Mouse (Mus musculus): ENCODE results near the gene Mcts1. TPM values are rescaled to one million over a fixed set of nuclear protein-coding genes. Genes with fewer than 3 reads are reported as not detected.

The Mcts1 gene
- total RNA-seq, 2 experiments from 2014 or later = 82.8 to 86.1 TPM

DNA sequence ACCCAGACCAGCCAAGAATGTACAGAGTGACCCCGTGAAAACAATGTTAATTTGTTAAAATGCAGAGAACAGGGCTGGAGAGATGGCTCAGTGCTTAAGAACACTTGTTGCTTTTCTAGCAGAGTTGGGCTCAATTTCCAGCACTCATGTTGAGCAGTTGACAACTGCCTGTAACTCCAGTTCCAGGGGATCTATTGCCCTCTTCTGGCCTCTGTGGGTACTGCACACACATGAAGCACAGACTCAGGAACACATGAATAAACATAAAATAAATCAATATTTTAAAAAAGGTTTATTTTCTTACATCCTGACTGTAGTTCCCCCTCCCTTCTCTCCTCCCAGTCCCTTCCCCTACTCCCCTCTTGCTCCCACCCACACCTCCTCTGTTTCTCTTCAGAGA, 52.8 kb downstream of the Mcts1 start:
- DNase-seq (ENCODE audit: low spot score in 2 of 2) = no peak

- DNase-seq (ENCODE audit: low spot score in 2 of 2) = no peak
Measured at GRCm38 (mm10) chrX:38654681-38655080, 54.3 kb downstream of the Mcts1 start.

DNA sequence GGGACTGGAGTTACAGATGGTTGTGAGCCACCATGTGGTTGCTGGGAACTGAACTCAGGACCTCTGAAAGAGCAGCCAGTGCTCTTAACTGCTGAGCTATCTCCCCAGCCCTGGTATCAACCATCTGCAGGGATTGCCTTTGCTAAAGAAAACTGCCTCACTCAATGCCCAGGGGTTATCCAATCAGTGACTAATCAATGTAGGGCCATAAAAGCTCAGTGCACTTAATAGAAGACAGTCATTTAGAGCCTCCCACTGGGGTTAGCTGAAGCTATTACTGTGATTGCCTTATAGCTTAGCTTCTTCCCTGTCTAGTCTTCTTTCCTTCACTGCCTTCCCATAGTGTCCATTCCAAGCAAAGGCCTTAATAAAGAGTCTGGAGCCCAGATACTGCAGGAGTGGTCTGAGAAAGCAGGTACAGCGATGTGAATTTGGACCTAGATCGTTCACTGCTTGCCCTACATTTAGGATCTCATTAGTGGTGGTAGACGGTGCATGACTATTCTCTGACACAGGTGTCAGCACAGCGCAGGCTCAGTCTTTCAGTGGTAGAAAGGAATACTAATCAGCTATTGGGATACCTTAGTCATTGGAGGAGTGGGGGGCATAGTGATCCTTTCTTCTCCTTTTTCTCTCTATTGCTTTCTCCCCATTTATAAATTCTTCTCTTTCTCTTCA, 56.0 kb downstream of the Mcts1 start:
- no peak for DNase-seq (ENCODE audit: low spot score in 2 of 2)

Other genes starting within 250 kb of the Mcts1 start
- gene Lamp2, start 144.1 kb upstream of the Mcts1 start, total RNA-seq (2021) = 100 to 1,000 TPM; 173 to 184 TPM
- 10 to 100 TPM; 43.7 to 46.0 TPM for gene Cul4b, start 24.4 kb upstream of the Mcts1 start, total RNA-seq (2021)
- 10 to 100 TPM; 13.7 to 17.3 TPM for gene C1galt1c1, start 34.5 kb downstream of the Mcts1 start, total RNA-seq (2021)
- under 1 TPM; 0.56 to 0.59 TPM for gene 6030498E09Rik, start 172.1 kb downstream of the Mcts1 start, total RNA-seq (2021)

Data from adrenal gland, postnatal 4 days (tissue).